Mouse (Mus musculus): ENCODE measurements around the gene Wipi2. TPM values are rescaled to one million over a fixed set of nuclear protein-coding genes. Genes with fewer than 3 reads are reported as not detected.
A peak's percentile ranks its signal among the peaks of the same experiment; 100 is the strongest.

The Wipi2 gene
- polyA plus RNA-seq, 1 experiment from 2014 or later = 53.1 TPM

DNA sequence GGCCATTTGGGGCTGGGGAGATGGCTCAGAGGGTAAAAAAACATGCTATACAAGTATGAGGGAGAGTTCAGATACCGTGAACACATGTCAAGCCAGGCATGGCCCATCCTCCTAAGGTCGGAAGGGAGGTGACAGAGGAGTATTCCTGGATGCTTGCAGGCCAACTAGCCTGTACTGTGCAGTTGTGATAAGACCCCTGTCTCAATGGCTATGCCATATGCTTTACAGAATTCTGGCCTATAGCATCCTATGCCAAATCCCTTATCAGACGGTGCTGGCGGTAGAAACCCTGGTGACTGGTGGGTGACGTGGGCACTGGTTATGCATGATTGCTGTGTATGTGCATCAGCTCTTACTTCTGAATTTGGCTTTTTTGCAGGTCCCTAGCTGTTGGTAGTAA is 10.3 kb downstream of the Wipi2 start:
- Histone ChIP-seq H3K4me3 (no peak overlapping the region), H3K4me1 (no peaks in the 10 kb centered on the region), H3K9ac (no peak overlapping the region), H3K9me3 (no peaks in the 10 kb centered on the region), H3K27ac (no peak overlapping the region), H3K4me2 (replicated peaks) (no peak overlapping the region), H3K27me3 (no peaks in the 10 kb centered on the region), H3K36me3 (peaks cover 82% of the 10 kb centered on the region)
- WGBS = 93% methylated on average over 5 of the region's 5 CpGs
- no peak for ATAC-seq (ENCODE audit: low FRiP score, low read depth)

DNA sequence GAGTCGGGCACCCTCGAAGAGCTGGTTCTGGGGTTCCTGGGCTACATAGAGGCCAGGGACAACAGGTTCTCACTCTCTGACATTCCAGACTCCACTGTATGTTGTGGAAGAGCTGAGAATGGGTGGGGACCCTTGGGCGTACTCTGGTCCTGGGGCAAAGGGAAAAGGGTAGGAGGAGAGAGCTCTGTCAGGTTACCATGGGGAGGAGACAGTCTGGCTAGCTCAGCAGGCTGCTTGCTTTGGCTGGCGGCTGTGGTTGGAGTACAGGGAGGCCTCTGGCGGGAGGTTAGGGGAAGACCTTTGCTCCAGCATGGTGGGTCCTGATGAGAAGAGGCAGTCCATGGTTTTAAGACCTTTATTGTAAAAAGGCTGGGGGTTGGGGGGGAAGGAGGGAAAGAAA is 12.6 kb downstream of the Wipi2 start:
- no peak for ATAC-seq (ENCODE audit: low FRiP score, low read depth)
- H3K4me2 ChIP-seq (replicated peaks) = no peak overlapping the region
- WGBS = 84% methylated on average over 5 of the region's 5 CpGs
- no peak overlapping the region for H3K9ac ChIP-seq
- H3K36me3 ChIP-seq = peaks cover 79% of the 10 kb centered on the region
- H3K4me1 ChIP-seq = no peaks in the 10 kb centered on the region
- no peak overlapping the region for H3K27ac ChIP-seq
- no peak overlapping the region for H3K4me3 ChIP-seq
- no peaks in the 10 kb centered on the region for H3K9me3 ChIP-seq
- H3K27me3 ChIP-seq = no peaks in the 10 kb centered on the region

DNA sequence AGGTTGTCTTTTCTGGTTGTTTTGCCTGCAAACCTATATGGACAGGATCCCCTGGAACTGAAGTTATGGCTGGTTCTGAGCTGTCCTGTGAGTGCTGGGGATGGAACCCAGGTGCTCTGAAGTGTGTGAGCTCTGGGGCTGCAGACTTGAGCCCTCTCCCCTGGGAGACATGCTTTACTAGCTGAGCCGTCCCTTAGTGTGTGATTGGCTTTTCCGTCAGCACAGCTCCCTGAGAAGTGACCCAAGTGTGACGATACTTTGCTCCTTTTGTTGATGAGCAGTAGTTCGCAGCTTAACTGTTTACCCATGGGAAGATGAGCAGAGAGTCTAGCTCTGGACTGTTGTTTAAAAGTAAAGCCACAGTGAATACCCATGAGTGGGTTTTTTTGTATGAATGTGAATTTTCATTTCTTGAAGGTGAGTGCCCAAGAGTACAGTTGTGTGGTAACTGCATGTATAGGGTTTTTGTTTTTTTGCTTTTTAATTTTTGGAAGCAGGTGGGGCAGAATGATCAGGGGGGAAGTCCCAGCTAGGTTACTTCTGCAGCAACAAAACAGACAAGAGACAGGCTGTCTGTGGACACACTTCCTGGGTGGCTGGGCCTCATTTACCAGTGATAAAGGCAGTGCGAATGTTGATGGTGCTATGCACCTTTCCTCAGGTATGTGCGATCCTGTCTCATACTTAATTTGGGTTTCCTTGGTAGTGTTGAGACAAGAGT is 14.0 kb downstream of the Wipi2 start:
- no peak overlapping the region for H3K4me2 ChIP-seq (replicated peaks)
- H3K27ac ChIP-seq = no peak overlapping the region
- H3K36me3 ChIP-seq = peaks cover 74% of the 10 kb centered on the region
- 87% methylated on average over 6 of the region's 6 CpGs for WGBS
- H3K4me3 ChIP-seq = no peak overlapping the region
- no peak for ATAC-seq (ENCODE audit: low FRiP score, low read depth)
- no peak overlapping the region for H3K9ac ChIP-seq
- H3K4me1 ChIP-seq = no peaks in the 10 kb centered on the region
- H3K9me3 ChIP-seq = no peaks in the 10 kb centered on the region
- no peaks in the 10 kb centered on the region for H3K27me3 ChIP-seq

DNA sequence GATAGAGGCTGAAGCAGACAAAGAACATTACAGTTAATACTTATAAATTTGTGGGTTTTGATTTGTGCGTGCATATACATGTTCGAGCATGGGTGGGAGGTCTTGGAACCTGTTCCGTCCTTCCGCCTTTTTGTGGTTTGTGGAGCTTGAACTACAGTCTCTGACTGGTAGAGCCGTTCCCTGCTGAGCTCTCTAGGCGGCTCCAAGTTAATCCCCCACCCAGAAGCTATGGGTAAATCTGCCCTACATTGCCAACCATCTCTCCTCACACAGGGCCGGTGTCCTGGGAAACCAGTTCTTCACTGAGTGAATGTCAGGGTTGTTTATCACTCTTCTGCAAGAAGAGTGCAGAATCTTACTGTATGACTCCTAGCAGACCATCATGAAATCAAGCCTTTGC is 20.7 kb downstream of the Wipi2 start:
- WGBS = 80% methylated on average over 7 of the region's 7 CpGs
- H3K4me1 ChIP-seq = peaks cover 13% of the 10 kb centered on the region
- no peak overlapping the region for H3K4me3 ChIP-seq
- H3K4me2 ChIP-seq (replicated peaks) = no peak overlapping the region
- H3K27ac ChIP-seq = no peak overlapping the region
- no peaks in the 10 kb centered on the region for H3K9me3 ChIP-seq
- H3K27me3 ChIP-seq = no peaks in the 10 kb centered on the region
- no peak for ATAC-seq (ENCODE audit: low FRiP score, low read depth)
- H3K36me3 ChIP-seq = peaks cover 21% of the 10 kb centered on the region
- H3K9ac ChIP-seq = no peak overlapping the region

DNA sequence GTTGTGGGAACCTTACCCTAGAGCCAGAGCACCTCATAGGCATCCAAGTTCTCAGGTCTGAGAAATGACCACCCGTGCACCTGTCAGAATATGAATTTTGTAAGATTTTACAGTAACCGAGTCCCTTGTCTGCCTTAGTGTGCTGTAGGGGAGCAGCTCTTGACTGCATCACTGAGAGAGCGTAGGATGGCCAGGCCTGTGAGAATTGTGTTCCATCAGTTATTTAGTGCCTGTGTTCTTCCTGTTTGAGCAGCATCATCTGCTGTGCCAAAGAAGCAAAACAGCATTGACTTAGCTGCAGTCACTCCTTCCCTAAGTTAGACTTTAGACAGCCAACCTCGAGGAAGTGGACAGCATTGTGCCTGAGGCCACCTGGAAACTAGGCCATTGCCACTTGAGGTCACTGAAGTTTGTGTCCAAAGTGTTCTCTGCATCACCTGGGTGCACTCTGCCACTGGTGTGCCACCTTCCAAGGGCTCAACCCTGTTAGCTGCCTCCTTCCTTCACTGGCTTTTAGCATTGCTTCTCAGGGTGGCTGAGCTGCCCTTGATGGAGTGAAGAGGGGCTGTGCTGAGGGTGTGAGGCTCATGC is 22.1 kb downstream of the Wipi2 start:
- WGBS = 87% methylated on average over 4 of the region's 4 CpGs
- H3K4me2 ChIP-seq (replicated peaks) = no peak overlapping the region

DNA sequence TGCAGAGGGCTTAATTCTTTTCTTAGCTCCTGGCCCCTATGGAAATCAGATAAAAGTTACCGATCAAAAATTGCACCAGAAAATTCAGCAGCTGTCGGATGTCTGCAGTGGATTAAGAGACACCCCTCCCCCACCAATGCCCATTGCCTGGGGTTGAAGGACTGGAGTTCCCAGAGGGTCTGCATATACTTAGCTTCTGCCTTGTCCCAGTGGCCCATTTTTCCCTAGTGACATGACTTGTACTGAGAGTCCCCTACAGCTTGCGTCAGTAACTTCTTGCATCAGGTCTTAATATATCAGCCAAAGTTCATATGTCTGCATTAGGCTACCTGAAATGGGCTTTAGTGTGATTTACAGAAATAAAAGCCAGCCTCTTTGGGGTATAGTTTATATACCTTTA is 22.9 kb downstream of the Wipi2 start:
- no peak for ATAC-seq (ENCODE audit: low FRiP score, low read depth)
- Histone ChIP-seq H3K9me3 (no peaks in the 10 kb centered on the region), H3K36me3 (peaks cover 15% of the 10 kb centered on the region), H3K4me3 (no peak overlapping the region), H3K9ac (0 out of 2 replicates have a peak overlapping the region, but pooled peaks have one; percentile 8), H3K4me2 (replicated peaks) (no peak overlapping the region), H3K27me3 (no peaks in the 10 kb centered on the region), H3K27ac (0 out of 2 replicates have a peak overlapping the region, but pooled peaks have one; percentile 10), H3K4me1 (peaks cover 13% of the 10 kb centered on the region)
- WGBS = 46% methylated on average over 3 of the region's 3 CpGs

More for the DNA sequence above, 22.1 kb downstream of the Wipi2 start:
- ATAC-seq (ENCODE audit: low FRiP score, low read depth) = no peak
- no peaks in the 10 kb centered on the region for H3K9me3 ChIP-seq
- peaks cover 15% of the 10 kb centered on the region for H3K36me3 ChIP-seq
- no peak overlapping the region for H3K4me3 ChIP-seq
- H3K4me1 ChIP-seq = peaks cover 13% of the 10 kb centered on the region
- 0 out of 2 replicates have a peak overlapping the region, but pooled peaks have one; percentile 10 for H3K27ac ChIP-seq
- H3K27me3 ChIP-seq = no peaks in the 10 kb centered on the region
- no peak overlapping the region for H3K9ac ChIP-seq

DNA sequence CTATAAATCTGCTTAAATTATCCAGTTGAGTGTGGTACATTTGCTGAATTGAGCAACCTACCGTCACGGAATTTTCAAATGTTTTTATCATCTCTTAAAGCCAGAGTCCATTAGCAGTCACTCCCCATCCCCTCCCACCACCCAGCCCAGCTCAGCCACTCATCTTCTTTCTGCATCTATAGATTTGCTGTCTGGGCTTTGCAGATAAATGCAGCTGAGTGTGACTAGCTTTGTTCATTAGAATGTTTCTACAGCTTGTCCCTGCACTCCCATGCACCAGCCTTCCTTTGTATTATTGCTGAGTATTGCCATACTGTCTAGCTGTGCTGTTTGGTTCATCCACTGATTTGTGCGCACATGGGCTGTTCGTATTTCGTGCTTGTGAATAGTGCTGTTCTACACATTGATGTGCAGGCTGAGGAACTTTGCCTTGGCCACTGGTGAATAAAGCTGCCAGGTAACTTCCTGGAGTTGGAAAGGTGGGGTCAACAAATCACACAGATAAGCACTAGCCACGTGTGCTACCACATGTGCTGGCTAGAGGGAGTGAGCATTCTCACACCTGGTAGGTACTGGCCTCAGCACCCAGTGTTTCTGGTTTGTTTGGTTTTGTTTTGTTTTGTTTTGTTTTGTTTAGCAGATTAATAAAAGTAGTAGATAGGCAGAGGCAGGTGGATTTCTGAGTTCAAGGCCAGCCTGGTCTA is 23.4 kb downstream of the Wipi2 start:
- Histone ChIP-seq H3K4me2 (replicated peaks) (no peak overlapping the region), H3K9ac (no peak overlapping the region), H3K36me3 (peaks cover 19% of the 10 kb centered on the region), H3K27ac (no peak overlapping the region), H3K9me3 (no peaks in the 10 kb centered on the region), H3K27me3 (no peaks in the 10 kb centered on the region), H3K4me1 (peaks cover 13% of the 10 kb centered on the region), H3K4me3 (no peak overlapping the region)
- 68% methylated on average over 6 of the region's 6 CpGs for WGBS
- no peak for ATAC-seq (ENCODE audit: low FRiP score, low read depth)

DNA sequence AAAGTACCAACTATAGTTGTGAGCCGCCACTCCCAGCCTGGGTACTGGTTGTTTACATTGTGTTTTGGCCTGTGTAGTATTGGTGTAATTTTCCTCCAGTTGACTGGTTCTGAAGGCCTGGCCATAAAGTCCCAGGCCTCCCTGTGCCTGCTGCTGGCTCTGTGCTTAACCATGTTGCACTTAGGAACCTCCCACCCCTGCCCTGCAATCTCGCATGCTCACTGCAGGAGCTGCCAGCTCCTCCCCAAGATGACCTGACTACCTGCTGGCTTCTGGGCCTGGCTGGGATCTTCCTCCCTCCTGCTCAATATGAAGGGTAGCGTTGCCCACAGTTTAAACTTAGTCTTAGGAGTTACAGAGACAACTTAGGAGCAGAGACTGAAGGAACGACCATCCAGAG is 24.8 kb downstream of the Wipi2 start:
- H3K4me3 ChIP-seq = no peak overlapping the region
- no peaks in the 10 kb centered on the region for H3K27me3 ChIP-seq
- H3K27ac ChIP-seq = no peak overlapping the region
- no peak overlapping the region for H3K4me2 ChIP-seq (replicated peaks)
- H3K9ac ChIP-seq = no peak overlapping the region
- no peak for ATAC-seq (ENCODE audit: low FRiP score, low read depth)
- no peaks in the 10 kb centered on the region for H3K9me3 ChIP-seq
- H3K36me3 ChIP-seq = peaks cover 26% of the 10 kb centered on the region
- H3K4me1 ChIP-seq = peaks cover 13% of the 10 kb centered on the region
- 64% methylated on average over 4 of the region's 4 CpGs for WGBS

DNA sequence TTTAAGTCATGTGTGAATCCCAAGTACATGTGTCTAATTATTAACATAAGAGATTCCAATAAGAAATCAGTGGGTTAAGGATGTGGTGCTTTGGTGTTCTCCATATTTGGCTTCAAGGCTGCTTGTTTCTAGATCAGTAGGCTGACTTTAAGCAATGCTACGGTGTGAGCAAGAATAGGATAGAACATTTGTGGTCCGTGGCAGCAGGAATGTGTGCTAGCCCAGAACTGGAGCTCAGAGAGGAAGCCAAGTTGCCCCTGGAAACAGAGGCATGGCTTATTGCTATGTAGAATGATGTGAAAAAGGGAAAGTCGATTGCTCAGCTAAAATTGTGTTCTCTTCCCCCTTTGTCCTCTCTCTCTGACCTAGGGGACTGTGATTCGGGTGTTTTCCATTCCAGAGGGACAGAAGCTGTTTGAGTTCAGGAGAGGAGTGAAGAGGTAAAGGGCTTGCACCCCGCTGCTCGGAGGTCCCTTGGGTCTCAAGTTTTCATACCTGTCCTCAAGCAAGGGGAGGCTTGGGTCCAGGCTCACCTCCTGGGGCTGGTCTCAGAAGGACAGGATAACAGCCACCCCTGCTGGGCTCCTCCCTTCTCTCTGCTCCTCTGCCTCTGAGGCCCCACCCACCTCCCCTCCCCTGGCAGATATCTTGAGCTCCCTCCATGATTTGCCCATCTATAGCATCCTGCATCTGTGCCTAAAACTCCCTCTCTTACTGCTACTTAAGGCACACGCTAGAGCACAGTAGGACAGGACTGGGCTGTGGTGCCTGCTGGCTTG is 33.3 kb downstream of the Wipi2 start:
- Histone ChIP-seq H3K9me3 (no peaks in the 10 kb centered on the region), H3K4me3 (no peak overlapping the region), H3K4me2 (replicated peaks) (no peak overlapping the region), H3K27me3 (no peaks in the 10 kb centered on the region), H3K27ac (no peak overlapping the region), H3K36me3 (peaks cover 97% of the 10 kb centered on the region), H3K9ac (no peak overlapping the region), H3K4me1 (no peaks in the 10 kb centered on the region)
- 91% methylated on average over 7 of the region's 7 CpGs for WGBS
- ATAC-seq (ENCODE audit: low FRiP score, low read depth) = no peak

DNA sequence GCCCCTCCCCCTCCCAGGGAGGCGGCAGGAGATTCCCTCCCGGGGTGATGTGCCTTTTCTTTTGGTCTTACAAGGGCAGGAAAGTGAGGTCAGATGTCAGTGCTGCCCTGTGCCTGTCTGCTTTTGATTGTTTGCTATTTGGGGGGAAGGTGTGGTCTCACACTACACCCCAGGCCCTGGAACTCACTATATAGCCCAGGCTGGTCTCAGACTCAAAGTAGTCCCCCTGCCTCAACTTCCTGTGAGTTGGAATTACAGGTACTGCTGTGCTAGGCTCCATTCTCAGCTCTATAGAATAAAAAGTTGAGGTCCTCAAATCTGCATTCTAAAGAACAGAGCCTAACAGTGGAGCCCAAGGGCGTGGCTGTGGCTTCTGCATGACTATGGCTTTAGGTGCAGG is 40.4 kb downstream of the Wipi2 start:
- 43% methylated on average over 3 of the region's 3 CpGs for WGBS
- Histone ChIP-seq H3K36me3 (peaks cover 89% of the 10 kb centered on the region), H3K27me3 (no peaks in the 10 kb centered on the region), H3K4me3 (no peak overlapping the region), H3K4me1 (no peaks in the 10 kb centered on the region), H3K4me2 (replicated peaks) (no peak overlapping the region), H3K27ac (no peak overlapping the region), H3K9ac (no peak overlapping the region), H3K9me3 (no peaks in the 10 kb centered on the region)
- no peak for ATAC-seq (ENCODE audit: low FRiP score, low read depth)

DNA sequence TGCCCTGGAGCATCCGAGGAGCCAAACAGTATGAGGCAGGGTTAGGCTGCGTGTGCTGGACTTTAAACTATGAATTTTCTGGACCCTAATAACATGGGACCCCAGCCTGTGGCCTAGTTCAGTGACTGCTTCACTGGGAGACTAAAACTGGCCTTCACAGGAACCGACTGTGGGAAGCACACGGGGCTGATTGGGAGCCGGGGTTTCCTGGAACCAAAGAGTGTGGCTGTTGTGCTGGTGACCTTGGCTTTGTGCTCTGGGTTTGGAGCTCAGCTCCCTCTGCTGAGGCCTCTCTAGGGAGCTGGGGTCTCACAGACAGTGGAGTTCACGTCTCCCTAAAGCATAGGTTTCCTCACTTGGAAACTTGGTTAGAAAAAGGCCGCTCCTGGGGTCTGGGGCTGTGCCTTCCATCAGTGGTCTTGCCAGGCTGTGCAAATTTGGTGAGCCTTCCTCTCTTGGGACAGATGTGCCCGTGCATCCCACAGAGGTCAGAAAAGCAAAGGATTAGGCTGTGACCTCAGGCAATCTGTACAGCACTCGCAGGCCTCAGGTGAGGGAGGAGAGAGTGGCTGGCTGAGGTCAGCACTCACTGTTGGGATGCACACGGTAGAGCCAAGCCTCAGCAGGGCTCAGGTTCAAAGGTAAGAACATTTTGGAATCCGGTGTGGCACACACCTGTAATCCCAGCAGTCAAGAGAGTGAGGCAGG is 41.2 kb downstream of the Wipi2 start:
- Histone ChIP-seq H3K4me3 (no peak overlapping the region), H3K36me3 (peaks cover 81% of the 10 kb centered on the region), H3K4me2 (replicated peaks) (no peak overlapping the region), H3K4me1 (no peaks in the 10 kb centered on the region), H3K27ac (no peak overlapping the region), H3K27me3 (no peaks in the 10 kb centered on the region), H3K9me3 (no peaks in the 10 kb centered on the region), H3K9ac (no peak overlapping the region)
- ATAC-seq (ENCODE audit: low FRiP score, low read depth) = no peak
- WGBS = 89% methylated on average over 11 of the region's 11 CpGs
